Mouse (Mus musculus): Measurements from ENCODE around the gene C1qtnf1. TPM values are rescaled to one million over a fixed set of nuclear protein-coding genes. Genes with fewer than 3 reads are reported as not detected.

The C1qtnf1 gene
- 31.7 and 38.1 TPM in 2 replicates for polyA plus RNA-seq (2012; rRNA removed)

- no peak for DNase-seq (ENCODE audit: low spot score)
These were observed at the start of gene C1qtnf1 for GRCm38 (mm10) chr11:118427986-118428385. Gene C1qtnf1, plus strand, starts transcription at chr11:118428203.

- DNase-seq (ENCODE audit: low spot score), result peak; percentile 14
These were observed 49.3 kb upstream of the C1qtnf1 start for GRCm38 (mm10) chr11:118378656-118379055.

- DNase-seq (ENCODE audit: low spot score), result peak; percentile 72
These were observed 48.6 kb upstream of the C1qtnf1 start for GRCm38 (mm10) chr11:118379251-118380009.

DNA sequence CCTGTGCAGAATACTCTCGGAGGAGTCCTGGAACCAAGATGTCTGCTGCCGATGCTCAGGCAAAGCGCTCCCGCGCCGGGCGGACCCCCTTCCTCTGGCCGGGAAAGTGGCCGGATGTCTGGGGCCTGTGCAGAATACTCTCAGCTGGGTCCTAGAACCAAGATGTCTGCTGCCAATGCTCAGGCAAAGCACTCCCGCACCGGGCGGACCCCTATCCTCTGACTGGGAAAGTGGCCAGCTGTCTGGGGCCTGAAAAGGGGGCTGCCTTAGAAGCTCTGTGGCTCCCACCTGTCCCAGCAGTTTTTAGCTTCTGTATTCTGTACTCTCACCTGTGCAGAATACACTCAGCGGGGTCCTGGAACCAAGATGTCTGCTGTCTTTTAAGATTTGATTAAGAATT, 40.2 kb upstream of the C1qtnf1 start:
- DNase-seq (ENCODE audit: low spot score), result peak; percentile 16

DNA sequence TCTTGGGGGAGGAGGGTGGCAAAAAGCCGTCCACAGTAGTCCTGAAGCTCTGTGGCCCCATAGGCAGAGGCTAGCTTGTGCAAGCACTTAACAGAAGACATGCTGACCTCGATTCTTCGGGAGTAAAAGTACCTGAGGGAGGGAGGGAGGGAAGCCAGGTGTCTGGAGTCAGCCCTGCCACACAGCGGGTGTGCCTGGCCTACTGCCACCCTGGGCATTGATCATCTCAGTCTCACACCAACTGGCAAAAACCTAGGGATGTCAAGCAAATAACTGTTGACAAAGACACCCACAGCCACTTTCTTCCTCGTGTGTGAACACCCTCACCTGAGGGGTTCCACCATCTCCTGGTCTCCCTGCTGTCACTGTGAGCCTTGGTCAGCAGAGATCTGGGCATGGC, 34.0 kb upstream of the C1qtnf1 start:
- no peak for DNase-seq (ENCODE audit: low spot score)

DNA sequence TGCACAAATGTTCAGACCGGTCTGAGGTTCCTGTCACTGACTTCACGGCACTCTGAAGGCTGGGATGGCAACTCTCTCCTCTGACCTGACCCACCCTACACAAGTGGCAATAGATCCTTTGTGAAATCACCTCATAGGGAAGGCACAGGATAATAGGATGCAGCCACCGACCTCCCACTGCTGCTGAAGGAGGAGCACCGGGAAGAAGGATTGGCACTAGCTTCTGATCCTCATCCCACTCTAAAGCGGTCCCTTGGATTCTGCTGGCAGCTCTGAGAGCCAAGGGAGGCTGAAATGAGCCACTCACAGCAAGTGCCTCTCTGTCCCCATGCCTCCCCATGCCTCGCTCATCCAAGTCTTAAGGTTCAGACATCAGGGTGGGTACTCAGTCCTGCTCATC, 33.5 kb upstream of the C1qtnf1 start:
- peak; percentile 13 for DNase-seq (ENCODE audit: low spot score)

- peak; percentile 19 for DNase-seq (ENCODE audit: low spot score)
These were observed 30.0 kb upstream of the C1qtnf1 start for GRCm38 (mm10) chr11:118397806-118398530.

GRCm38 (mm10) chr11:118399891-118400565, 28.0 kb upstream of the C1qtnf1 start:
- DNase-seq (ENCODE audit: low spot score), result peak; percentile 19

GRCm38 (mm10) chr11:118400566-118400936, 27.5 kb upstream of the C1qtnf1 start:
- no peak for DNase-seq (ENCODE audit: low spot score)

DNA sequence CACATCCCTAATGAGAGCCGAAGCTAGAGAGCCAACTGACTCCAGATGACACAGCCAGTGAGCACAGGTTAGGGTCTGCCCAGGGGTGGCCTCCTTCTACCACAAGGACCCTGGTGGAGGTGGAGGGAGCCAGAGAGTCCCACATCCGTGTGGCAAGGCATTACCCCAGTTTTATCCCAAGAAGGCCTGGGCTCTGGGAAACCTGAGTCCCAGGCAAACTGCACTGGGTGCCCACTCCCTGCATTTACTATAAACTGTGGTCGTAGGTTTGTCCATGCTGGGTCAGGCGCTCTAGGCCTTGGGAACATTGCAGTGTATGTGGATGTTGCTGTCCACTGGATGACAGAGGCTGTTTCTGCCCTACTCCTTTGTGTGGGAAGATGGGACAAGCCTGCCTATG, 26.8 kb upstream of the C1qtnf1 start:
- DNase-seq (ENCODE audit: low spot score), result peak; percentile 19

GRCm38 (mm10) chr11:118401760-118402280, 26.2 kb upstream of the C1qtnf1 start, which contains the start of gene Lgals3bp:
Gene Lgals3bp, minus strand, starts transcription at chr11:118402092.
- peak; percentile 41 for DNase-seq (ENCODE audit: low spot score)

- DNase-seq (ENCODE audit: low spot score), result peak; percentile 13
These were observed 24.8 kb upstream of the C1qtnf1 start for GRCm38 (mm10) chr11:118403183-118403582.

DNA sequence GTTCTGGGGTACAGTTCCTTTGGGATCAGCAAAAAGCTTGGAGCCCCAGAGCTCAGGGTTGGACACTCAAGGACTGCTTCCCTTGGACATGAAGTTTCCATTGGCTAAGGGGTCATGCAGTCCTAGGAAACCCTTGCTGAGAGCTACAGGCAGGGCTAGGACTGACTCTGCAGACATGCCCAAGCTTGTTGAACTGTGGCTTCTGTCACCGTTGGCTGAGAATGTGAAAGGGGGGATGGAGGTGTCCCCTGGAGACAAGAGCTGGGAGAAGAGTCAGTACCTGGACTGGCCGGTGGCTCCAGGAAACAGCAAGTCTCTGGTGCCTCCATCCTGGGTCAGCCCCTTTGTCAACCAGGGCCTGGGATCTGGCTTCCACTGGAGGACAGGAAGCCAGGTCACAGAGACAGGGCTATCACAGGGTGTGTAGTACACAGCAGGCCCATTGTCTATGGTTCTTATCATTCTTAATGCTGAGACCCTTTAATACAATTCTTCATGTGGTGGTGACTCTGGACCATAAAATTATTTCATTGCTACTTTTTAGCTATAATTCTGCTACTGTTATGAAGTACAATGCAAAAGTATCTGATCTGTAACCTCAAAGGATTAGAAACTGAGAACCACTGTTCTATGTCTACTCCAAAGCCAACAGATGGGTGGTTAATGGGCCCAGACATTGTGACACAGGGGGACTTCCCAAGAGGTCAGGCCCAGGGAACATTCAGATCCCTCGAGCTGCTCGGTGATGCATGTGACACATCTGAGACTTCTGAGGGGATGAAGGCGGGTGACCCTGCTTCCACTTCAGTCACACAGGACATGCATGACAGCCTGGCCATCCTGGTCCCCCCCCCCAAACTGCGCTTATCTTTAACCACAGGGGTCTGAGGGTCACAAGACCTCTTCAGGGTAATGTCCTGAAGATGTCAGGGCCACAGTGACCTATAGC, 23.8 kb upstream of the C1qtnf1 start:
- DNase-seq (ENCODE audit: low spot score), result peak; percentile 28

DNA sequence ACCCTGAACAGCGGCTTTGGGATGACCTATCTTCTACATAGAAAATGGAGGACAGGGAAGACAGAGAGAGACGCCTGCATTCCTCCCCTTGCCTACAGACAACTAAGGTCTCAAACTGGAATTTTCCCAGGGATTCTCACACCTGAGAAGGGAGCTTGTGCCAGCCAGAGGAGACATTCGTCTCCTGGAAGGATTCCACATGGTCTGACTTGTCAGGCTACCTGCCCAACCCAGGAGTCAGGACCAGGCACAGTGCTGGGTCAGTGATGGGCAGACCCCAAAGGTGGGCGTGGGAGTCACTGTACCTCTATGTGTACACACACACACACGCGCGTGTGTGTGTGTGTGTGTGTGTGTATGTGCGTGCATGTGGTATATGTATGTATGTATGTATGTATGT, 22.7 kb upstream of the C1qtnf1 start:
- peak; percentile 17 for DNase-seq (ENCODE audit: low spot score)

DNA sequence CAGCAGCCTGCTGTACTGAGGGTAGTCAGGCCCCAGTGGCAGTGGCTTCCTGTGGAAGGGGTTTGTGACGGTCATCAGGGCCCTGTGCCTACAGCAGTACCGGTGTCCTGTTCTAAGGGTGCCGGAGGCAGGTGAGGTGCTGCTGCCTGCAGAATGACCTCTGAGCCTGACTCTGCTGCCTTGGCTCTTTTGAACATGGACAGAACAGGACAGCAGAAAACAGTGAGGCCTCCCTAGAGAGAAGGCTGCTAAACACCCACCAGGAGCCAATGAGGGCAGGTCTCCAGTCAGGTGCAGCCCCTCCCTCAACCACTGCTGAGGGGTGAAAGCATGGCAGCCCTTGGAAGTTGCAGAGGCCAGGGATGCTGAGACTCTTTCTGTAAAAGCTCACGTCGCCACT, 21.5 kb upstream of the C1qtnf1 start:
- DNase-seq (ENCODE audit: low spot score), result peak; percentile 12

DNA sequence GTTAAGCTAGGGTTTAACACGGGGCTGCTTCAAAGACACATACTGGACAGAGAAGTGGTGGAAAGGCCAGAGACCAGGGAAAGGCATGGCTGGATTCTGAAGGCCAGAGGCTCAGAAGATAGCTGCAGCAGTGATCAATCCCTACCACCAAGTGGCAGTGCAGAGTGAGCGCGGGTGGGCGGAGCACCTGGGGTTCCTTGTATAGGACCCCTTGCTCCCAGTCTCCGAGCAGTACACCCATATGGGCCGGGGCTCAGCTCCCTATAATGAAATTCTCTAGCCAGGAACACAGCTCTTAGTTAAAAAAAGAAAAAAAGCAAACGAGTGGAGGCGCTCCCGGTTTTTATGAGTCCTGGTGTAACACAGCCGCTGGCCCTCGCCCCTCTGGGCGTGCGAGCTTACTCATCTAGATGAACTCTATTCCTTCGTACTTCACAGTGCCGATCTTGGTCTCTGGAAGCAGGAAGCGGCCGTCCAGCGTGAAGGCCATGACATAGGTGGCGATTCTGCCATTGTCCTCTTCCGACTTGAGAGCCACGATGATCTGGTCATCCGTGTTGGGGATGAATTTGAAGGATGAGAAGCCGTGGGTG, 20.6 kb upstream of the C1qtnf1 start:
- DNase-seq (ENCODE audit: low spot score), result peak; percentile 45

DNA sequence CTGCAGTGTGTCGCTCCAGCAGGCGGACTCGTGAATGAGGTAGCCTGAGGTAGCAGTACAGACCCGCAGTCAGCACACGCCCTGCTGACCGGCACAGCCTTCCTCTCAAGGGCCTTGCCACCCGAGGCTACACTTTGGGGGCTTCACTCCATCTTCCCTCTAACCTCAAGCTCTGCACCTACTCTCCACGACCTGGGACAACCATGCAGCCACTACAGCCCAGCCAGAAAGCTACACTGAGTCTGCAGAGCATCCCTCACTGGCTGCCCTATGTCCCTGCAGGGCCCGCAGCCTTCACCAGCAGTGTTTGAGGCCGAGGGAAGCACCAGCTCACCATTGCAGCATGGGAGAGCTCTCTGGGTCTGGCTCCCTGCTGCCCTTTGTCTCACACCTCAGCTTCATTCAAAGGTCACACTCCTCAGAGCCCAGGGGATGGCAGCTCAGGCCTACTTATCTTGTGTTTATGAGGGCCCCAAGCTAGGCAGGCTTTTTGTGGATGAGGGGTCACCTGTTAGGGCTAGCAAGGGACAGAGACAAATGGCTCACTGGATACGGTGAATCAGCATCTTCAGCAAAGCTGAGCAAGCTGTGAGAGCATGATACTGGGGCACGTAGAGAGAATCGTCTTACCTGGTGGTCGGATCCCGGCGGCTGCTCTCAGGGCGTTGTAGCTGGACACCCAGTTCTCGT, 19.8 kb upstream of the C1qtnf1 start:
- DNase-seq (ENCODE audit: low spot score), result no peak

GRCm38 (mm10) chr11:118409106-118410072, 18.6 kb upstream of the C1qtnf1 start:
- DNase-seq (ENCODE audit: low spot score), result no peak

DNA sequence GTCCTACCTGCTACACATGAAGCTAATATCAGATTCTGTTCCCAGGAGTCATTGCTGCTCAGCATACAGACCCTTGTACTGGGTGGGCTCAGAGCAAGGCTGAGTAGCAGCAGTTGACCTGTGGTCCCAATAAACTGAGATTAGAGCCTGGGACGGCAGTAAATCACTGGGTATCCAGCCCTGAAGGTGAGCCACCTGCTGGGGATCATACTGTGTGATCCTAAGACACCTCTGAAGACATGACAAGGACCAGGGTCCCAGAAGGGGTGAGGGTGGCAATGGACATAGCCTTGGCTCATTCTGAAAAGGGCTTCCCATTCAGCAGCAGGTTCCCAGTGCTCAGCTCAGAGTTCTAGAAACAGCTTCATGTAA, 17.9 kb upstream of the C1qtnf1 start:
- DNase-seq (ENCODE audit: low spot score), result no peak

Measured in urinary bladder, adult 2 months (tissue).